Comparison of ENCODE assay signal across 15 mouse cellular contexts in genomic region chr5:105417217-105417616, GRCm38 (mm10). TPM values are rescaled to one million over a fixed set of nuclear protein-coding genes. Genes with fewer than 3 reads are reported as not detected.
DNase-seq lines count a peak whose midpoint lies in the region; ATAC-seq lines count a peak whose summit lies in the region.
"Had no signal": no experiment of that assay in that cellular context is flagged by ENCODE, and none has a peak within 500 bp of the region (broad histone marks: within the 10 kb centered on the region; RNA-seq: fewer than 3 reads in every experiment).

No protein-coding gene starts in this region.

- ATAC-seq in heart, embryonic 11.5 days (replicated peaks; ENCODE audit: insufficient number of reproducible peaks, low FRiP score, low TSS enrichment), result no peak
- no peak for ATAC-seq in midbrain, embryonic 13.5 days
- no peak for ATAC-seq in midbrain, embryonic 14.5 days (ENCODE audit: low FRiP score, low TSS enrichment)
- no peak for ATAC-seq in embryonic facial prominence, embryonic 15.5 days (ENCODE audit: insufficient number of reproducible peaks, low FRiP score, low TSS enrichment, low read depth)
- ATAC-seq in neural tube, embryonic 15.5 days (ENCODE audit: low FRiP score), result no peak
- no peak for ATAC-seq in erythroid progenitor cell, adult 5-6 weeks (replicated peaks; ENCODE audit: low FRiP score, poor library complexity, severe bottlenecking)
- ATAC-seq: activated CD4-positive, CD25-positive, alpha-beta regulatory T cell, adult 4 months; forebrain, embryonic 13.5 days; midbrain, embryonic 15.5 days had no signal

- H3K36me3 ChIP-seq in heart, embryonic 11.5 days (ENCODE audit: control insufficient read depth, insufficient read depth, low read length), result no peaks in the 10 kb centered on the region; the same call in 1 of the 2 replicates
- H3K36me3 ChIP-seq in midbrain, embryonic 13.5 days, result peaks cover 12% of the 10 kb centered on the region
- H3K36me3 ChIP-seq in midbrain, embryonic 14.5 days (ENCODE audit: control insufficient read depth, insufficient read depth, low read length), result no peaks in the 10 kb centered on the region
- 0 out of 2 replicates have a peak, but pooled peaks cover 4% of the 10 kb centered on the region for H3K36me3 ChIP-seq in embryonic facial prominence, embryonic 15.5 days
- peaks cover 7% of the 10 kb centered on the region; the same call in 1 of the 2 replicates for H3K36me3 ChIP-seq in neural tube, embryonic 15.5 days
- H3K36me3 ChIP-seq: midbrain, embryonic 15.5 days; stomach, embryonic 15.5 days had no signal

- 61% methylated on average over 8 of the region's 8 CpGs for WGBS in heart, embryonic 11.5 days (ENCODE audit: insufficient replicate concordance)
- 81% methylated on average over 8 of the region's 8 CpGs for whole genome bisulfite sequencing in midbrain, embryonic 13.5 days
- 83% methylated on average over 8 of the region's 8 CpGs for WGBS in midbrain, embryonic 14.5 days
- WGBS in embryonic facial prominence, embryonic 15.5 days, result 69% methylated on average over 8 of the region's 8 CpGs
- 84% methylated on average over 8 of the region's 8 CpGs for WGBS in neural tube, embryonic 15.5 days

- no peaks in the 10 kb centered on the region for H3K4me1 ChIP-seq in heart, embryonic 11.5 days (ENCODE audit: control insufficient read depth, insufficient read depth, low read length)
- H3K4me1 ChIP-seq in midbrain, embryonic 13.5 days (replicated peaks), result peaks cover 12% of the 10 kb centered on the region
- peaks cover 11% of the 10 kb centered on the region; the same call in 1 of the 2 replicates for H3K4me1 ChIP-seq in midbrain, embryonic 14.5 days (ENCODE audit: control insufficient read depth, insufficient read depth, low read length)
- peaks cover 10% of the 10 kb centered on the region; the same call in 1 of the 2 replicates for H3K4me1 ChIP-seq in embryonic facial prominence, embryonic 15.5 days
- H3K4me1 ChIP-seq in neural tube, embryonic 15.5 days, result peaks cover 23% of the 10 kb centered on the region

- no peak overlapping the region for H3K27ac ChIP-seq in heart, embryonic 11.5 days (ENCODE audit: low read depth, low read length)
- H3K27ac ChIP-seq in midbrain, embryonic 13.5 days, result no peak overlapping the region
- no peak overlapping the region for H3K27ac ChIP-seq in midbrain, embryonic 14.5 days (replicated peaks; ENCODE audit: low read depth, low read length)
- H3K27ac ChIP-seq in embryonic facial prominence, embryonic 15.5 days (replicated peaks), result no peak overlapping the region
- no peak overlapping the region for H3K27ac ChIP-seq in neural tube, embryonic 15.5 days (replicated peaks)
- H3K27ac ChIP-seq: forebrain, embryonic 13.5 days; hindbrain, embryonic 12.5 days; midbrain, embryonic 15.5 days had no signal

- peak overlapping the region; percentile 99; the same call in 1 of the 2 replicates for H3K4me2 ChIP-seq in heart, embryonic 11.5 days
- peak overlapping the region; percentile 74; the same call in 1 of the 2 replicates for H3K4me2 ChIP-seq in midbrain, embryonic 13.5 days (replicated peaks)
- H3K4me2 ChIP-seq in midbrain, embryonic 14.5 days (ENCODE audit: low read length), result no peak overlapping the region
- H3K4me2 ChIP-seq in embryonic facial prominence, embryonic 15.5 days (replicated peaks), result 0 out of 2 replicates have a peak overlapping the region, but pooled peaks have one; percentile 98
- H3K4me2 ChIP-seq in neural tube, embryonic 15.5 days, result 0 out of 2 replicates have a peak overlapping the region, but pooled peaks have one; percentile 94

- H3K4me3 ChIP-seq in heart, embryonic 11.5 days (ENCODE audit: low read depth, low read length), result no peak overlapping the region
- H3K4me3 ChIP-seq in midbrain, embryonic 13.5 days (replicated peaks), result no peak overlapping the region
- H3K4me3 ChIP-seq in midbrain, embryonic 14.5 days (replicated peaks; ENCODE audit: low read depth, low read length), result no peak overlapping the region
- H3K4me3 ChIP-seq in embryonic facial prominence, embryonic 15.5 days (replicated peaks), result no peak overlapping the region
- no peak overlapping the region for H3K4me3 ChIP-seq in neural tube, embryonic 15.5 days (replicated peaks)
- H3K4me3 ChIP-seq: forebrain, embryonic 13.5 days; hindbrain, embryonic 12.5 days; midbrain, embryonic 15.5 days; stomach, embryonic 15.5 days had no signal

- DNase-seq in heart, adult 9 months (ENCODE audit: low spot score in 2 of 2), result no peak
- no peak for DNase-seq in midbrain, embryonic 14.5 days
- DNase-seq: cerebellum, adult 2 months; kidney, adult 9 months; lung, postnatal 36 days had no signal

- no peak overlapping the region for H3K9ac ChIP-seq in heart, embryonic 11.5 days (ENCODE audit: low read depth, low read length)
- no peak overlapping the region for H3K9ac ChIP-seq in midbrain, embryonic 13.5 days (replicated peaks)
- H3K9ac ChIP-seq in midbrain, embryonic 14.5 days (replicated peaks; ENCODE audit: low read length), result no peak overlapping the region
- no peak overlapping the region for H3K9ac ChIP-seq in embryonic facial prominence, embryonic 15.5 days
- H3K9ac ChIP-seq in neural tube, embryonic 15.5 days (replicated peaks), result no peak overlapping the region
- H3K9ac ChIP-seq: forebrain, embryonic 13.5 days; hindbrain, embryonic 12.5 days; midbrain, embryonic 15.5 days; stomach, embryonic 15.5 days had no signal

- H3K27me3 ChIP-seq in heart, embryonic 11.5 days (ENCODE audit: control insufficient read depth, insufficient read depth, low read length), result no peaks in the 10 kb centered on the region
- 0 out of 2 replicates have a peak, but pooled peaks cover 2% of the 10 kb centered on the region for H3K27me3 ChIP-seq in midbrain, embryonic 13.5 days
- H3K27me3 ChIP-seq in midbrain, embryonic 14.5 days (ENCODE audit: control insufficient read depth, insufficient read depth, low read length), result no peaks in the 10 kb centered on the region
- H3K27me3 ChIP-seq in embryonic facial prominence, embryonic 15.5 days, result no peaks in the 10 kb centered on the region
- no peaks in the 10 kb centered on the region for H3K27me3 ChIP-seq in neural tube, embryonic 15.5 days (replicated peaks)
- H3K27me3 ChIP-seq: forebrain, embryonic 13.5 days; hindbrain, embryonic 12.5 days; midbrain, embryonic 15.5 days; stomach, embryonic 15.5 days had no signal

- no peaks in the 10 kb centered on the region for H3K9me3 ChIP-seq in heart, embryonic 11.5 days (replicated peaks; ENCODE audit: control insufficient read depth, low read length)
- H3K9me3 ChIP-seq in midbrain, embryonic 13.5 days, result peaks cover 10% of the 10 kb centered on the region
- peaks cover 15% of the 10 kb centered on the region for H3K9me3 ChIP-seq in midbrain, embryonic 14.5 days (ENCODE audit: control insufficient read depth, low read length)
- no peaks in the 10 kb centered on the region for H3K9me3 ChIP-seq in embryonic facial prominence, embryonic 15.5 days (replicated peaks)
- 0 out of 2 replicates have a peak, but pooled peaks cover 2% of the 10 kb centered on the region for H3K9me3 ChIP-seq in neural tube, embryonic 15.5 days (replicated peaks)
- H3K9me3 ChIP-seq: midbrain, embryonic 15.5 days; stomach, embryonic 15.5 days had no signal

RNA-seq across cellular contexts. Expression of gene Lrrc8b, which starts 1.6 kb away (rescaled TPM):
- polyA plus RNA-seq in heart, embryonic 11.5 days (2014; fragmentation: Nextera tagmentation; extraction: Ambion mirVana), result 6.2 and 8.0 TPM in 2 replicates
- 11.3 and 11.4 TPM in 2 replicates for polyA plus RNA-seq in midbrain, embryonic 13.5 days (2015; fragmentation: Nextera tagmentation; extraction: Ambion mirVana)
- polyA plus RNA-seq in midbrain, embryonic 14.5 days (2014; fragmentation: Nextera tagmentation; extraction: Ambion mirVana), result 23.9 and 28.5 TPM in 2 replicates
- 7.3 and 7.4 TPM in 2 replicates for polyA plus RNA-seq in embryonic facial prominence, embryonic 15.5 days (2015; fragmentation: Nextera tagmentation; extraction: Ambion mirVana)
- polyA plus RNA-seq in neural tube, embryonic 15.5 days (2015; fragmentation: Nextera tagmentation; extraction: Ambion mirVana), result 11.6 and 13.8 TPM in 2 replicates
- 6.5 and 6.7 TPM in 2 replicates for total RNA-seq in erythroid progenitor cell, adult 5-6 weeks (2015; ENCODE audit: low replicate concordance)
- total RNA-seq in erythroid progenitor cell, adult 5-6 weeks (2017; ENCODE audit: low replicate concordance), result 2.6 and 5.0 TPM in 2 replicates
